Mouse (Mus musculus) embryonic facial prominence, embryonic 14.5 days (tissue): ENCODE measurements around the gene Hps4. TPM values are rescaled to one million over a fixed set of nuclear protein-coding genes. Genes with fewer than 3 reads are reported as not detected.
A peak's percentile ranks its signal among the peaks of the same experiment; 100 is the strongest.

Experiments
- ATAC-seq: fragments of 200-750 bp; cut with Nextera tagmentation; 2 replicates; pipeline ENCODE4 v1.8.0; 2017; ENCODE audit warnings: low read depth, moderate number of reproducible peaks, moderate TSS enrichment
- DNase-seq: peaks from one replicate; pipeline ENCODE4 v3.0.0-alpha.2; 2015; ENCODE audit warnings: low spot score
- H3K27ac ChIP-seq: fragments of 300-500 bp; sonication (generic); replicated peaks from 2 replicates; pipeline ENCODE4 v1.5.1; 2014; ENCODE audit warnings: low read depth, mild to moderate bottlenecking, low read length, moderate library complexity
- H3K27me3 ChIP-seq: fragments of 300-500 bp; sonication (generic); replicated peaks from 2 replicates; pipeline ENCODE4 v1.6.1; 2014; ENCODE audit warnings: low read length; ENCODE audit not compliant: control insufficient read depth, insufficient read depth
- H3K36me3 ChIP-seq: fragments of 300-500 bp; sonication (generic); 2 replicates; pipeline ENCODE4 v1.6.1; 2014; ENCODE audit warnings: low read length, mixed read lengths; ENCODE audit not compliant: control insufficient read depth, insufficient read depth
- H3K4me1 ChIP-seq: fragments of 300-500 bp; sonication (generic); 2 replicates; pipeline ENCODE4 v1.6.1; 2014; ENCODE audit warnings: antibody characterized with exemption, low read length; ENCODE audit not compliant: control insufficient read depth, insufficient read depth
- H3K4me2 ChIP-seq: fragments of 300-500 bp; sonication (generic); 2 replicates; pipeline ENCODE4 v1.6.1; 2014; ENCODE audit warnings: low read depth, mild to moderate bottlenecking, low read length, moderate library complexity, mixed read lengths
- H3K4me3 ChIP-seq: fragments of 300-500 bp; sonication (generic); 2 replicates; pipeline ENCODE4 v1.5.1; 2014; ENCODE audit warnings: low read depth, mild to moderate bottlenecking, low read length
- H3K9ac ChIP-seq: fragments of 300-500 bp; sonication (generic); 2 replicates; pipeline ENCODE4 v1.6.1; 2014; ENCODE audit warnings: low read depth, mild to moderate bottlenecking, low read length, moderate library complexity, mixed read lengths
- H3K9me3 ChIP-seq: fragments of 300-500 bp; sonication (generic); 2 replicates; pipeline ENCODE4 v1.6.1; 2016; ENCODE audit warnings: low read length; ENCODE audit not compliant: control insufficient read depth
- WGBS: fragments of 180-500 bp; shearing (Covaris S2); extraction: QIAGEN DNeasy Blood & Tissue Kit; methylation state at CpG from one replicate; pipeline ENCODE4 v1.1.7; 2014; 5-methylcytosine and 5-hydroxymethylcytosine counted together
- polyA plus RNA-seq: library from polyadenylated mRNA; unstranded; fragments of >200 nt; fragmentation: Nextera tagmentation; extraction: Ambion mirVana; gene quantifications from 2 replicates; pipeline ENCODE4 v1.2.1, GENCODE M21; 2014

The Hps4 gene
- polyA plus RNA-seq, 1 experiment from 2014 or later, result 31.6 TPM

DNA sequence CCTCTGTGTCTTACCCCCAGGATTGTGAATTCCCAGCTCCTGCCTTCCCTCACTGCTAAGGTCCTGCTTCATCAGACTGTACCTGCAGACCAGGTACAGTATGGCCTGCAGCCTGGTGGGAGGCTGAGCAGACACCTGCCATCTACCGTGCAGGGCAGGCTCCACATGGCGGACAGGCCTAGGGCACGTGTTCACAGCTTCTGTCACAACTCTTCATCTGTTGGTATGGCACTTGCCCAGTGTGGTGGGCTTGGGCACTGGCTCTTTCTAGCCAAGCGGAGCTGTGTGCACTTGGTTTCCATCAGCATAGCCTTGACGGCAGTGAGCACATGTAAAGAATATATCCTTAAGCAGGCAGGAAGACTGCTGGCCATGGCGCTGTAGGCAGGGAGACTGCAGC is 24.0 kb downstream of the Hps4 start:
- Histone ChIP-seq H3K27me3 (no peaks in the 10 kb centered on the region), H3K9ac (no peak overlapping the region), H3K27ac (no peak overlapping the region), H3K4me3 (no peak overlapping the region), H3K9me3 (no peaks in the 10 kb centered on the region), H3K4me2 (no peak overlapping the region), H3K4me1 (no peaks in the 10 kb centered on the region), H3K36me3 (peaks cover 80% of the 10 kb centered on the region)
- 96% methylated on average over 6 of the region's 6 CpGs for WGBS
- ATAC-seq, result no peak
- DNase-seq, result no peak

DNA sequence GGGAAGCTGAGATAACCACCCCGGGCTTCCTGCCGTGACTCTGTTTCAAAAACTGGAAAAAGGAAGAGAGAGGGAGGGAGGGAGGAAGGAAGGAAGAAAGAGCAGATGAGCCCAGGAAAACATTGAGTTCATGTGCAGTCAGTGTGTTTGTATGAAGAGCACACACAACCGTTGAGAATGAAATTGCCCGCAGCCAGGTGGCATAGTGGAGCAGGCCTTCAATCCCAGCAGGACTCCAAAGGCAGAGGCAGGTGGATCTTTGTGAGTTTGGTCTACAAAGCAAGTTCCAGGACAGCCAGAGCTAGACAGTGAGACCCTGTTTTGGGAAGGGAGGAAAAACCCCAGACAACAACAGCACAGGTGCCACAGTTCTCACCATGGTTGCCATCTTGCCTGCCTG is 24.5 kb downstream of the Hps4 start:
- WGBS, result 91% methylated on average over 4 of the region's 4 CpGs
- H3K9me3 ChIP-seq, result no peaks in the 10 kb centered on the region
- ATAC-seq, result no peak

DNA sequence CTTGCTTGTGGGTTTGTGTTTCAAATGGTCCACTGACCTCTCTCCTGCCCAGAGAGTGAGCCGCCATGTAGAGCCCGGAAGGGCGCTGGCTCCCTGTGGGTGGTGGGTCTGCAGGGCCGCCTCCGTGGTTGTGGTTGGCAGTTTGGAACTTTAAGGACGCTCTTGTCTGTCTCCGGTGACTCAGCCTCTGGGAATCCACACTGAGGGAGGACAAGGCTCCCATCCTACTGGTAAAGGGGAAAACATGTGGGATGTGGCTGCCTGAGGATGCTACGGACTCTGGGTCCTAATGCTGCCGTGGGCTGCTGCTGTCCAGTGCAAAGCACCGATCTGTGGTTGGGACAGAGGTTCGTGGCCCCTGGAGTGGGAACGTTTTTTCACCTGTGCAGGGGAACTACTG is 25.0 kb downstream of the Hps4 start:
- H3K4me2 ChIP-seq, result no peak overlapping the region
- peaks cover 81% of the 10 kb centered on the region for H3K36me3 ChIP-seq
- no peak overlapping the region for H3K4me3 ChIP-seq
- DNase-seq, result no peak
- H3K4me1 ChIP-seq, result no peaks in the 10 kb centered on the region
- H3K9ac ChIP-seq, result no peak overlapping the region
- no peak for ATAC-seq
- no peaks in the 10 kb centered on the region for H3K9me3 ChIP-seq
- WGBS, result 88% methylated on average over 12 of the region's 12 CpGs
- no peaks in the 10 kb centered on the region for H3K27me3 ChIP-seq
- H3K27ac ChIP-seq, result no peak overlapping the region

More for the DNA sequence above, 24.5 kb downstream of the Hps4 start:
- no peak for DNase-seq
- peaks cover 79% of the 10 kb centered on the region for H3K36me3 ChIP-seq
- H3K4me3 ChIP-seq, result no peak overlapping the region
- no peak overlapping the region for H3K9ac ChIP-seq
- H3K27me3 ChIP-seq, result no peaks in the 10 kb centered on the region
- H3K4me2 ChIP-seq, result no peak overlapping the region
- H3K4me1 ChIP-seq, result no peaks in the 10 kb centered on the region
- H3K27ac ChIP-seq, result no peak overlapping the region

DNA sequence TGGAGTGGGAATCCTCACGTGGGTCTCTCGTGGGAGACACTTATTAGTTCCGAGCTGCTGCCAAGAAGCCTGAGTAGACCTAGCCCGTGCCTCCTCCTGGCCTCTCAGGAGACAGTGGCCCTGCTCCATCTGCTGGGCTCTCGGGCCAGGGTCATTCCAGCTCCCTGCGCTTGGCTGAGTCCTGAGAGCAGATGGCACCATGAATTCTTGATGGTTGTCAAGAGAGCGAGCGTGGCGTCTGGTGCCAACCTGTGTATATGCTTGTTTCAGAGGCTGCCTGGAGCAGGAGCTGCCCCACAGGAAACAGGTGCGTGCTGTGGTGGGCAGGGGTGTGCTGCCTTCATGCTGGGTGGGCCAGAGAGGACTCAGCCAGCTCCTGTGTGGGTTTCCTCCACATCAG is 25.8 kb downstream of the Hps4 start:
- Histone ChIP-seq H3K9ac (no peak overlapping the region), H3K36me3 (peaks cover 81% of the 10 kb centered on the region), H3K27me3 (no peaks in the 10 kb centered on the region), H3K4me3 (no peak overlapping the region), H3K4me2 (no peak overlapping the region), H3K9me3 (no peaks in the 10 kb centered on the region), H3K27ac (no peak overlapping the region), H3K4me1 (no peaks in the 10 kb centered on the region)
- WGBS, result 87% methylated on average over 10 of the region's 10 CpGs
- ATAC-seq (no peak), DNase-seq (no peak)

GRCm38 (mm10) chr5:112369326-112369725 is 26.4 kb downstream of the Hps4 start:
- no peaks in the 10 kb centered on the region for H3K27me3 ChIP-seq
- DNase-seq (no peak), ATAC-seq (no peak)
- no peak overlapping the region for H3K9ac ChIP-seq
- H3K4me1 ChIP-seq, result no peaks in the 10 kb centered on the region
- H3K27ac ChIP-seq, result no peak overlapping the region
- no peak overlapping the region for H3K4me3 ChIP-seq
- no peaks in the 10 kb centered on the region for H3K9me3 ChIP-seq
- WGBS, result 92% methylated on average over 13 of the region's 13 CpGs
- peaks cover 74% of the 10 kb centered on the region for H3K36me3 ChIP-seq
- H3K4me2 ChIP-seq, result no peak overlapping the region

DNA sequence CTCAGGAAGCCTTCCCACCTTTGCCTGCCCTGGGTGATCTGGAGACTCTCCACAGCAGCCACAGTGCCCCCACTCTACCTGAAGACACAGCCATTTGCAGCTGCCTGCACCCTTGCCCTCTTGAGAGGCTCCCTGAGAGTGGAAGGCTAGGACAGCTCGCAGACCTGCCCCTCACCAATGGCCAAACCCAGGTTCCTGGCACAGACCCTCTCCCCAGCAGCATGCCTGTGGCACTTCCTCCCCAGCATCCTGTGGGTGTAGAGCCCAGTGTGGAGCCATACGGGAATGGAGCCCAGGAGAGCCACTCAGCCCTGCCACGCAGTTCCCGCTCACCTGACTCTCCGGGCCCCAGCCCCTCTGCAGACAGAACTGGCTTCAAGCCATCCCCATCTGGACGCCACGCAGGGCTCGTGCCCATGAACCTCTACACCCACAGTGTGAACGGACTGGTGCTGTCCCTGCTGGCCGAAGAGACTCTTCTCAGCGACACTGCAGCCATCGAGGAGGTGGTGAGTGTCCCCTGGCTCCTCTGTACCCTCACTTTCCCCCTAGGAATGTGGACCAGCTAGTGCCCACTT is 27.4 kb downstream of the Hps4 start:
- Histone ChIP-seq H3K9ac (no peak overlapping the region), H3K27ac (no peak overlapping the region), H3K9me3 (no peaks in the 10 kb centered on the region), H3K4me2 (no peak overlapping the region), H3K36me3 (peaks cover 72% of the 10 kb centered on the region), H3K4me3 (no peak overlapping the region), H3K27me3 (no peaks in the 10 kb centered on the region), H3K4me1 (no peaks in the 10 kb centered on the region)
- DNase-seq, result no peak
- WGBS, result 90% methylated on average over 11 of the region's 12 CpGs
- ATAC-seq, result no peak

DNA sequence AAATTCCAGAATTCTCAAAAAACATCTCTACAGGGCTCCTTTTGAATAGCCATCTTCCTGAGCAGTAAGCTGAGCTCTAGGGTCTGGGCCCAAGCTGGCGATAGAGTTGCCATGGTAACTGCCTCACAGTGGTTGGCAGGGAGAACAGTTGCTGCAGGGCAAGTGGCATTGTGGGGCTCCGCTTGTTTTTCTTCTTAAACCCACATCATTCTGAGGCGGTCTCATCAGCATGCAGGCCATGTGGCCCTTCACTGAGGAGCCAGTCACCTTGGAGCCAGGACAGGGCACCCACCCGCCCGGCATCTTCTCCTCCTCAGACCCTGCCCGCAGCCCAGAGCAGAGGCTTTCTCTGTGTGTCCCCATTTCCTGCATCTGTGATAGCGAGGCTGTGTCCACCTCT is 29.1 kb downstream of the Hps4 start:
- Histone ChIP-seq H3K36me3 (peaks cover 72% of the 10 kb centered on the region), H3K4me2 (no peak overlapping the region), H3K9me3 (no peaks in the 10 kb centered on the region), H3K4me3 (no peak overlapping the region), H3K9ac (no peak overlapping the region), H3K4me1 (no peaks in the 10 kb centered on the region), H3K27ac (no peak overlapping the region), H3K27me3 (no peaks in the 10 kb centered on the region)
- no peak; the same call in 1 of the 2 replicates for ATAC-seq
- peak; percentile 18 for DNase-seq
- 61% methylated on average over 7 of the region's 7 CpGs for WGBS

- Histone ChIP-seq H3K9ac (no peak overlapping the region), H3K27ac (no peak overlapping the region), H3K27me3 (no peaks in the 10 kb centered on the region), H3K36me3 (peaks cover 49% of the 10 kb centered on the region), H3K4me1 (no peaks in the 10 kb centered on the region), H3K4me3 (no peak overlapping the region), H3K4me2 (no peak overlapping the region), H3K9me3 (no peaks in the 10 kb centered on the region)
- no peak for DNase-seq
- ATAC-seq, result no peak
- 74% methylated on average over 3 of the region's 4 CpGs for WGBS
Observed at GRCm38 (mm10) chr5:112376111-112376510, 33.2 kb downstream of the Hps4 start.

GRCm38 (mm10) chr5:112377380-112377779 is 34.5 kb downstream of the Hps4 start:
- DNase-seq (no peak), ATAC-seq (no peak)
- no peak overlapping the region for H3K4me2 ChIP-seq
- H3K36me3 ChIP-seq, result peaks cover 39% of the 10 kb centered on the region
- no peaks in the 10 kb centered on the region for H3K27me3 ChIP-seq
- no peak overlapping the region for H3K4me3 ChIP-seq
- 89% methylated on average over 1 of the region's 1 CpGs for WGBS
- no peaks in the 10 kb centered on the region for H3K9me3 ChIP-seq
- no peak overlapping the region for H3K9ac ChIP-seq
- peaks cover 2% of the 10 kb centered on the region; the same call in 1 of the 2 replicates for H3K4me1 ChIP-seq
- H3K27ac ChIP-seq, result no peak overlapping the region
